Mouse (Mus musculus) layer of hippocampus, postnatal 10 days (tissue): ENCODE measurements at regions not wholly inside any gene's neighbourhood (a gene's known extent, or its start where the extent isn't known, plus 50 kb on each side); places are given as distances from the start of the nearest gene placed in this dataset.
A peak's percentile ranks its signal among the peaks of the same experiment; 100 is the strongest.

Source experiments
- DNase-seq, 2 experiments: peaks; one replicate each; pipeline ENCODE4 v3.0.0; 2021; ENCODE audit warnings: low spot score in 2 of 2

GRCm38 (mm10) chr8:126538136-126538535 lies 55.6 kb downstream of the Irf2bp2 start:
- peak in 1 of 2 experiments; percentile 25 for DNase-seq

GRCm38 (mm10) chr8:126536928-126537618 lies 56.7 kb downstream of the Irf2bp2 start:
- peak; percentile 81 to 83 for DNase-seq

- DNase-seq = no peak
Observed at GRCm38 (mm10) chr8:126536132-126536927, 57.5 kb downstream of the Irf2bp2 start.

- DNase-seq = no peak
Observed at GRCm38 (mm10) chr8:126532284-126532974, 57.6 kb upstream of the Tarbp1 start.

GRCm38 (mm10) chr8:126531459-126531858 lies 56.6 kb upstream of the Tarbp1 start:
- DNase-seq = no peak

- no peak for DNase-seq
Observed at GRCm38 (mm10) chr8:126529409-126529808, 54.5 kb upstream of the Tarbp1 start.

GRCm38 (mm10) chr8:126528434-126529080 lies 53.7 kb upstream of the Tarbp1 start:
- no peak for DNase-seq

- DNase-seq = no peak
Observed at GRCm38 (mm10) chr8:126526864-126527571, 52.2 kb upstream of the Tarbp1 start.

GRCm38 (mm10) chr8:126525575-126525974 lies 50.7 kb upstream of the Tarbp1 start:
- DNase-seq = no peak
